Mouse (Mus musculus) CD8-positive naive resting alpha-beta T cell, adult 2 months (primary cell): ENCODE measurements around the gene Zbtb20.

Experiments used
- DNase-seq, 2 experiments: peaks; one replicate each; pipeline ENCODE4 v3.0.0; 2022; ENCODE audit warnings: low read depth in 2 of 2, low spot score in 2 of 2

The Zbtb20 gene

GRCm38 (mm10) chr16:43072818-43073594, 197.3 kb downstream of the Zbtb20 start:
- DNase-seq = no peak

- no peak for DNase-seq
Measured at GRCm38 (mm10) chr16:43080403-43080802, 204.7 kb downstream of the Zbtb20 start.

- no peak for DNase-seq
Measured at GRCm38 (mm10) chr16:43080923-43081702, 205.4 kb downstream of the Zbtb20 start.

- no peak for DNase-seq
Measured at GRCm38 (mm10) chr16:43081995-43082394, 206.3 kb downstream of the Zbtb20 start.

- DNase-seq = no peak
Measured at GRCm38 (mm10) chr16:43082801-43083200, 207.1 kb downstream of the Zbtb20 start.

GRCm38 (mm10) chr16:43090188-43090587, 214.5 kb downstream of the Zbtb20 start:
- no peak for DNase-seq

GRCm38 (mm10) chr16:43094161-43094560, 218.5 kb downstream of the Zbtb20 start:
- DNase-seq = no peak

- DNase-seq = no peak
Measured at GRCm38 (mm10) chr16:43094756-43095155, 219.1 kb downstream of the Zbtb20 start.

GRCm38 (mm10) chr16:43096040-43096439, 220.4 kb downstream of the Zbtb20 start:
- DNase-seq = no peak

GRCm38 (mm10) chr16:43098153-43098552, 222.5 kb downstream of the Zbtb20 start:
- DNase-seq = no peak

- no peak for DNase-seq
Measured at GRCm38 (mm10) chr16:43098666-43099065, 223.0 kb downstream of the Zbtb20 start.

GRCm38 (mm10) chr16:43111288-43111687, 235.6 kb downstream of the Zbtb20 start:
- DNase-seq = no peak

- no peak for DNase-seq
Measured at GRCm38 (mm10) chr16:43113968-43114367, 238.3 kb downstream of the Zbtb20 start.

- no peak for DNase-seq
Measured at GRCm38 (mm10) chr16:43129966-43130365, 254.3 kb downstream of the Zbtb20 start.

GRCm38 (mm10) chr16:43130583-43130982, 254.9 kb downstream of the Zbtb20 start:
- DNase-seq = no peak

- DNase-seq = no peak
Measured at GRCm38 (mm10) chr16:43131077-43131476, 255.4 kb downstream of the Zbtb20 start.

GRCm38 (mm10) chr16:43168506-43168905, 292.8 kb downstream of the Zbtb20 start:
- no peak for DNase-seq

- DNase-seq = no peak
Measured at GRCm38 (mm10) chr16:43169273-43169905, 293.7 kb downstream of the Zbtb20 start.

GRCm38 (mm10) chr16:43172139-43172538, 296.5 kb downstream of the Zbtb20 start:
- no peak for DNase-seq

- no peak for DNase-seq
Measured at GRCm38 (mm10) chr16:43172912-43173311, 297.2 kb downstream of the Zbtb20 start.

GRCm38 (mm10) chr16:43174815-43175214, 299.1 kb downstream of the Zbtb20 start:
- DNase-seq = no peak

GRCm38 (mm10) chr16:43181038-43181437, 305.4 kb downstream of the Zbtb20 start:
- DNase-seq = no peak
